Mouse (Mus musculus): ENCODE measurements around the gene Olfr1457.

Olfr1457 gene

GRCm38 (mm10) chr19:13097791-13098190, at the start of gene Olfr1457:
TSS of gene Olfr1457 (minus strand) at chr19:13097891.
- DNase-seq (ENCODE audit: low read depth, low spot score), result no peak

GRCm38 (mm10) chr19:13106675-13107074, 9.0 kb upstream of the Olfr1457 start, which contains the start of gene Olfr1458:
TSS of gene Olfr1458 (minus strand) at chr19:13106775.
- no peak for DNase-seq (ENCODE audit: low read depth, low spot score)

- no peak for DNase-seq (ENCODE audit: low read depth, low spot score)
These were observed 3.8 kb downstream of the Olfr1457 start for GRCm38 (mm10) chr19:13093908-13094307.

GRCm38 (mm10) chr19:13060310-13060709, 37.4 kb downstream of the Olfr1457 start, which contains the start of gene Olfr1454:
TSS of gene Olfr1454 (plus strand) at chr19:13060610.
- no peak for DNase-seq (ENCODE audit: low read depth, low spot score)
